Mouse (Mus musculus) G1E (cell line): ENCODE results near the gene Cntn2.

ENCODE experiments used
- CTCF ChIP-seq: IDR thresholded peaks from 2 replicates; pipeline ENCODE4 v1.5.1; 2012; ENCODE audit warnings: low read depth, low read length, inconsistent platforms, mixed read lengths
- GATA1 ChIP-seq: IDR thresholded peaks from 2 replicates; pipeline ENCODE4 v1.6.1; 2012; ENCODE audit warnings: borderline replicate concordance, low read length, inconsistent platforms, mixed read lengths
- POLR2AphosphoS5 ChIP-seq: IDR thresholded peaks from 2 replicates; pipeline ENCODE4 v1.6.1; 2012; ENCODE audit warnings: low read depth, low read length, inconsistent platforms; ENCODE audit not compliant: insufficient replicate concordance
- TAL1 ChIP-seq: conservative IDR thresholded peaks from 2 replicates; pipeline ENCODE4 v1.6.1; 2012; ENCODE audit warnings: low read depth, low read length, inconsistent platforms, mixed read lengths

DNA sequence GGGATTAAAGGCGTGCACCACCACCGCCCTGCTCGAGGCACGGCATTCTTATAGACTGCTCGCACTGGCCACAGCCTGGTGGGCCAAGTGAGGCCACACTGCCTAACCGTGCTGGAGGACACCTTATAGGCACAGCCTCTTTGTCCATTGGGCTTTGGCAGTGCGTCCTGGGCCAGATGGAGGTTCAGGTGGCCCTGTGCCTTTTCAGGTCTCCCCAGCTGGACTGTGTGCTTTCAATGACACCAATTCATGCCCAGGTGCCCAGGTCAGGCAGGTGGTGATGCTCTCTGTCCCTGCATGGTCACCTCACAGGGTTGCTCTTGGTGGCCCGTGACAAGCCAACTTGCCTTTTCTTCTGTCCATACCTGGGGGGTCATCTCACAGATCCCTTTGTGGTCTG lies 33.8 kb upstream of the Cntn2 start:
- TF ChIP-seq CTCF (no peak), GATA1 (no peak), POLR2AphosphoS5 (no peak), TAL1 (no peak)
